Mouse (Mus musculus) MEL (cell line): Measurements from ENCODE around the gene Tmc4. TPM values are rescaled to one million over a fixed set of nuclear protein-coding genes. Genes with fewer than 3 reads are reported as not detected.

Experiments
- DNase-seq: peaks from one replicate; pipeline ENCODE4 v3.0.0; 2011; ENCODE audit warnings: low read depth, low spot score
- H3K27ac ChIP-seq: 2 replicates; pipeline ENCODE4 v1.5.1; 2012; ENCODE audit warnings: low read depth, mild to moderate bottlenecking, control low read depth, low read length, moderate library complexity; ENCODE audit not compliant: control insufficient read depth
- H3K27me3 ChIP-seq, 2 experiments: fragments of 150-350 bp in 1 of 2; sonication (generic) in 1 of 2; 2 replicates each; pipeline ENCODE4 v1.6.1; 2012; ENCODE audit warnings: low read length in 2 of 2, mild to moderate bottlenecking in 2 of 2, improper control_type of control experiment in 1 of 2, moderate library complexity in 1 of 2; ENCODE audit not compliant: insufficient read depth in 2 of 2, control insufficient read depth in 1 of 2
- H3K36me3 ChIP-seq, 2 experiments: 2 replicates each; pipeline ENCODE4 v1.6.1; 2012 to 2014; ENCODE audit warnings: low read length in 2 of 2, improper control_type of control experiment in 1 of 2, inconsistent platforms in 1 of 2, mild to moderate bottlenecking in 1 of 2; ENCODE audit not compliant: insufficient read depth in 2 of 2, control insufficient read depth in 1 of 2
- H3K4me1 ChIP-seq, 2 experiments: fragments of 150-350 bp in 1 of 2; sonication (generic) in 1 of 2; 2 replicates each; pipeline ENCODE4 v1.6.1; 2012; ENCODE audit warnings: low read length in 2 of 2, improper control_type of control experiment in 1 of 2, mild to moderate bottlenecking in 1 of 2; ENCODE audit not compliant: insufficient read depth in 2 of 2, control insufficient read depth in 1 of 2
- H3K4me3 ChIP-seq, 2 experiments: fragments of 150-350 bp in 1 of 2; sonication (generic) in 1 of 2; 2 replicates each; pipeline ENCODE4 v1.5.1; 2012; ENCODE audit warnings: low read depth in 2 of 2, low read length in 2 of 2, mild to moderate bottlenecking in 2 of 2, moderate library complexity in 2 of 2, control low read depth in 1 of 2, improper control_type of control experiment in 1 of 2; ENCODE audit not compliant: control insufficient read depth in 1 of 2, insufficient read depth in 1 of 2
- H3K79me2 ChIP-seq: 2 replicates; pipeline ENCODE4 v1.6.1; 2012; ENCODE audit warnings: mild to moderate bottlenecking, low read length, moderate library complexity; ENCODE audit not compliant: control insufficient read depth, poor library complexity, insufficient read depth
- H3K9ac ChIP-seq: 2 replicates; pipeline ENCODE4 v1.6.1; 2012; ENCODE audit warnings: low read depth, mild to moderate bottlenecking, control low read depth, low read length, moderate library complexity; ENCODE audit not compliant: control insufficient read depth, poor library complexity, severe bottlenecking
- H3K9me3 ChIP-seq: fragments of 150-350 bp; sonication (generic); replicated peaks from 2 replicates; pipeline ENCODE4 v1.6.1; 2012; ENCODE audit warnings: mild to moderate bottlenecking, low read length, improper control_type of control experiment, moderate library complexity; ENCODE audit not compliant: insufficient read depth
- BHLHE40 ChIP-seq: IDR thresholded peaks from 2 replicates; pipeline ENCODE4 v1.6.1; 2012; ENCODE audit warnings: low read depth, mild to moderate bottlenecking, inconsistent platforms, low read length, improper control_type of control experiment, borderline replicate concordance
- CHD1 ChIP-seq: IDR thresholded peaks from 2 replicates; pipeline ENCODE4 v1.6.1; 2012; ENCODE audit warnings: low read depth, mild to moderate bottlenecking, inconsistent platforms, low read length, improper control_type of control experiment
- CHD2 ChIP-seq: IDR thresholded peaks from 2 replicates; pipeline ENCODE4 v1.6.1; 2011; ENCODE audit warnings: low read length, improper control_type of control experiment
- CTCF ChIP-seq, 3 experiments: IDR thresholded peaks in 2 of 3; conservative IDR thresholded peaks in 1 of 3; 2 replicates each; pipeline ENCODE4 v1.5.1; 2011 to 2012; ENCODE audit warnings: low read length in 3 of 3, low read depth in 2 of 3, mild to moderate bottlenecking in 2 of 3, improper control_type of control experiment in 1 of 3, inconsistent platforms in 1 of 3, mixed read lengths in 1 of 3, moderate library complexity in 1 of 3; ENCODE audit not compliant: control insufficient read depth in 1 of 3, insufficient read depth in 1 of 3, poor library complexity in 1 of 3, severe bottlenecking in 1 of 3
- E2F4 ChIP-seq: IDR thresholded peaks from 2 replicates; pipeline ENCODE4 v1.6.1; 2011; ENCODE audit warnings: low read depth, low read length, improper control_type of control experiment, borderline replicate concordance
- EP300 ChIP-seq, 2 experiments: IDR thresholded peaks; 2 replicates each; pipeline ENCODE4 v1.6.1; 2011; ENCODE audit warnings: improper control_type of control experiment in 2 of 2, low read length in 2 of 2, low read depth in 1 of 2, mild to moderate bottlenecking in 1 of 2
- ETS1 ChIP-seq: IDR thresholded peaks from 2 replicates; pipeline ENCODE4 v1.6.1; 2012; ENCODE audit warnings: low read depth, mild to moderate bottlenecking, inconsistent platforms, low read length, improper control_type of control experiment, moderate library complexity
- GATA1 ChIP-seq: IDR thresholded peaks from 2 replicates; pipeline ENCODE4 v1.6.1; 2011; ENCODE audit warnings: low read depth, low read length, improper control_type of control experiment
- JUND ChIP-seq: IDR thresholded peaks from 2 replicates; pipeline ENCODE4 v1.6.1; 2011; ENCODE audit warnings: low read depth, mild to moderate bottlenecking, improper control_type of control experiment, low read length
- KAT2A ChIP-seq: conservative IDR thresholded peaks from 2 replicates; pipeline ENCODE4 v1.6.1; 2012; ENCODE audit warnings: low read depth, low read length, improper control_type of control experiment, inconsistent platforms
- MAFK ChIP-seq: IDR thresholded peaks from 2 replicates; pipeline ENCODE4 v1.6.1; 2011; ENCODE audit warnings: low read depth, mild to moderate bottlenecking, low read length, improper control_type of control experiment, borderline replicate concordance
- MAX ChIP-seq: IDR thresholded peaks from 2 replicates; pipeline ENCODE4 v1.6.1; 2011; ENCODE audit warnings: low read length, improper control_type of control experiment
- MAZ ChIP-seq: IDR thresholded peaks from 2 replicates; pipeline ENCODE4 v1.6.1; 2012; ENCODE audit warnings: low read depth, mild to moderate bottlenecking, inconsistent platforms, low read length, improper control_type of control experiment
- MEF2A ChIP-seq: IDR thresholded peaks from 2 replicates; pipeline ENCODE4 v1.6.1; 2014; ENCODE audit warnings: low read depth, mild to moderate bottlenecking, inconsistent platforms, low read length, improper control_type of control experiment; ENCODE audit not compliant: poor library complexity, insufficient replicate concordance, severe bottlenecking; ENCODE audit errors: extremely low read depth
- MXI1 ChIP-seq: IDR thresholded peaks from 2 replicates; pipeline ENCODE4 v1.6.1; 2011; ENCODE audit warnings: mild to moderate bottlenecking, low read depth, low read length, improper control_type of control experiment
- NELFE ChIP-seq: IDR thresholded peaks from 2 replicates; pipeline ENCODE4 v1.6.1; 2011; ENCODE audit warnings: low read depth, low read length, improper control_type of control experiment
- NRF1 ChIP-seq: IDR thresholded peaks from 2 replicates; pipeline ENCODE4 v1.6.1; 2014; ENCODE audit warnings: low read depth, mild to moderate bottlenecking, inconsistent platforms, low read length, improper control_type of control experiment, moderate library complexity; ENCODE audit not compliant: poor library complexity, insufficient read depth, severe bottlenecking
- POLR2A ChIP-seq, 2 experiments: IDR thresholded peaks; 2 replicates each; pipeline ENCODE4 v1.6.1; 2011 to 2012; ENCODE audit warnings: low read length in 2 of 2, mild to moderate bottlenecking in 2 of 2, control low read depth in 1 of 2, improper control_type of control experiment in 1 of 2, low read depth in 1 of 2, moderate library complexity in 1 of 2; ENCODE audit not compliant: control insufficient read depth in 1 of 2, insufficient read depth in 1 of 2, poor library complexity in 1 of 2
- POLR2AphosphoS2 ChIP-seq: IDR thresholded peaks from 2 replicates; pipeline ENCODE4 v1.6.1; 2011; ENCODE audit warnings: low read length, improper control_type of control experiment
- RCOR1 ChIP-seq: IDR thresholded peaks from 2 replicates; pipeline ENCODE4 v1.6.1; 2012; ENCODE audit warnings: low read depth, mild to moderate bottlenecking, inconsistent platforms, low read length, improper control_type of control experiment
- SIN3A ChIP-seq: IDR thresholded peaks from 2 replicates; pipeline ENCODE4 v1.6.1; 2012; ENCODE audit warnings: low read length, improper control_type of control experiment, inconsistent platforms
- SMC3 ChIP-seq: IDR thresholded peaks from 2 replicates; pipeline ENCODE4 v1.6.1; 2011; ENCODE audit warnings: low read depth, low read length, improper control_type of control experiment
- TAL1 ChIP-seq: IDR thresholded peaks from 2 replicates; pipeline ENCODE4 v1.6.1; 2012; ENCODE audit warnings: mild to moderate bottlenecking, inconsistent platforms, low read length, moderate library complexity, mixed read lengths
- TCF12 ChIP-seq: IDR thresholded peaks from 2 replicates; pipeline ENCODE4 v1.6.1; 2014; ENCODE audit warnings: low read depth, mild to moderate bottlenecking, inconsistent platforms, low read length, improper control_type of control experiment, moderate library complexity
- UBTF ChIP-seq: IDR thresholded peaks from 2 replicates; pipeline ENCODE4 v1.6.1; 2012; ENCODE audit warnings: low read depth, mild to moderate bottlenecking, inconsistent platforms, low read length, improper control_type of control experiment, moderate library complexity, borderline replicate concordance; ENCODE audit not compliant: insufficient read depth
- USF1 ChIP-seq: IDR thresholded peaks from 2 replicates; pipeline ENCODE4 v1.6.1; 2014; ENCODE audit warnings: low read depth, mild to moderate bottlenecking, inconsistent platforms, low read length, improper control_type of control experiment, moderate library complexity
- USF2 ChIP-seq, 2 experiments: IDR thresholded peaks; 2 replicates each; pipeline ENCODE4 v1.6.1; 2011 to 2012; ENCODE audit warnings: improper control_type of control experiment in 2 of 2, low read length in 2 of 2, borderline replicate concordance in 1 of 2, inconsistent platforms in 1 of 2, low read depth in 1 of 2, mild to moderate bottlenecking in 1 of 2; ENCODE audit not compliant: insufficient read depth in 1 of 2
- polyA plus RNA-seq, 2 experiments: library from polyadenylated mRNA; stranded (reverse) in 1 of 2; unstranded in 1 of 2; fragments of >175 nt in 1 of 2; fragments of >200 nt in 1 of 2; gene quantifications; 2 replicates each; pipeline versions ENCODE4 v1.2.1 to v1.2.4; 2012; ENCODE audit warnings: low replicate concordance in 2 of 2, low read depth in 1 of 2; ENCODE audit not compliant: insufficient read length in 2 of 2, insufficient read depth in 1 of 2, missing spikeins in 1 of 2
- total RNA-seq: library from RNA; depleted of rRNA; stranded (reverse); fragments of 300-350 nt; gene quantifications from 2 replicates; pipeline ENCODE4 v1.2.3, GENCODE M21; 2012

The Tmc4 gene
- total and polyA plus RNA-seq, 3 experiments = 2.7 to 16.8 TPM; not detected in 1

GRCm38 (mm10) chr7:3643412-3643811, 33.9 kb downstream of the Tmc4 start (continued):
- TF ChIP-seq USF2 (IDR thresholded peaks at IDR 0.05; ENCODE audit: borderline replicate concordance in 1 of 2, insufficient read depth in 1 of 2, low read depth in 1 of 2, low read length in 2 of 2) (no peak), EP300 (IDR thresholded peaks at IDR 0.05; ENCODE audit: low read depth in 1 of 2, low read length in 2 of 2) (peak; percentile 48 to 62; a peak in 2 of 4 replicates), POLR2AphosphoS2 (no peak; the same call in 1 of the 2 replicates), MXI1 (no peak), ETS1 (peak; percentile 51), E2F4 (no peak), BHLHE40 (no peak), SIN3A (peak; percentile 63), MAX (no peak), USF1 (no peak), TAL1 (no peak)

GRCm38 (mm10) chr7:3630478-3630815, 46.9 kb downstream of the Tmc4 start:
- Histone ChIP-seq H3K36me3 (peaks cover 0 to 6% of the 10 kb centered on the region in 2 experiments; a peak in 3 of 4 replicates), H3K9me3 (no peaks in the 10 kb centered on the region), H3K27me3 (no peaks in the 10 kb centered on the region), H3K4me1 (peaks cover 0 to 9% of the 10 kb centered on the region in 2 experiments; a peak in 2 of 4 replicates), H3K79me2 (peaks cover 31% of the 10 kb centered on the region), H3K4me3 (peak overlapping the region; percentile 65 to 98), H3K27ac (peak overlapping the region; percentile 60; the same call in 1 of the 2 replicates), H3K9ac (peak overlapping the region; percentile 86)
- no peak for TF ChIP-seq UBTF
- peak; percentile 59 for DNase-seq

DNA sequence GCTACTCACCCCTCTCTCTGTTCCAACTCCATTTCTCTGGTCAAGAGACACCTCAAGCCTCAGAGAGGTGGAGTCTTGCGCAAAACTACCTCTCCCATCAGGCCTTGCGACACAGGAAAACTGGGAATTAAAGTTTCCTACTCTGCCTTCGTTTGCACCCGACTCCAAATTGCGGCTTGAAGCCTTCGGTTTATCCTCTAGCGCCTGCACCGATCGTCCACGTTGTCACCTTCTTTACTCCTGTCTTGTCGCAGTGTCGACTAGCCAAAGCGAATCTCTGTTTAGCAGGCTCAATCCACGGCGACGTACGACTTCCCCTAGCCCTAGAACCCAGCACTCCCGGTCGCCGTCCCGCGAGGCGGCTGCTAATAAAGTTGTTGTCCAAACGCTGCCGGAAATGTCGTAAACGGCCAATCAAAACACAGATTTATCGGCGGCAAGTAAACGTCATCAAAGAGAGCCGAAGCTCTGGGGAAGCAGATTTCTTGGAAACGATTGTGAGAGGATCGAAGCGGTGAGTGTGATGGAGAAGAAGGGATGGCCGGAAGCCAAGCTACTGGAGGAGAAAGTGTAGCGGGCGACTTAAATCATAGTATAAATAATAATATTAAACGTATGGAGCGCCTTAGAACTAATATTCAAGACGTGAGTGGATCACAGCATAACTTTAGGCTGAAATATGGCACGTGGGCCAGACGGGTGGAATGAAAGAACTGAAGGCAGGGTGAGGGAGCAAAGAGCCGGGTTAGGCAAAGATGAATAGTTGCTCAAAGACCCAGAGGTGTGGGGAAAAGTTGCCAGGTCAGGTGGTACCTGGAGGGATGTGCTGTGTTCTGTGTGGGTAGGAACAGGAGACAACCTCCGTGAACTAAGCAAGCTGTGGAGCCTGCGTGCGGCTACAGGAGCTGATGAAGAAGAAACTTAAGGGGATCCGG, 47.5 kb downstream of the Tmc4 start, which contains the start of the genes Tfpt and Prpf31:
Gene Tfpt, minus strand, starts transcription at position 387 of the 935 bp plus-strand sequence.
Gene Prpf31, plus strand, starts transcription at position 443 of the 935 bp plus-strand sequence.
- peaks cover 31% of the 10 kb centered on the region for H3K79me2 ChIP-seq
- H3K27me3 ChIP-seq = no peaks in the 10 kb centered on the region
- H3K9ac ChIP-seq = peak within 1 kb of the TSS; percentile 93
- peak within 1 kb of the TSS; percentile 67 to 98 for H3K4me3 ChIP-seq
- H3K36me3 ChIP-seq = peaks cover 0 to 6% of the 10 kb centered on the region in 2 experiments; a peak in 2 of 4 replicates
- H3K9me3 ChIP-seq = no peaks in the 10 kb centered on the region
- peaks cover 0 to 9% of the 10 kb centered on the region in 2 experiments; a peak in 2 of 4 replicates for H3K4me1 ChIP-seq
- H3K27ac ChIP-seq = peak within 1 kb of the TSS; percentile 95
- peak; percentile 98 for DNase-seq
- TF ChIP-seq TCF12 = peak; percentile 54; the same call in 1 of the 2 replicates
- TF ChIP-seq MAFK = no peak
- TF ChIP-seq MEF2A = no peak
- TF ChIP-seq KAT2A = peak; percentile 95
- no peak for TF ChIP-seq USF1
- TF ChIP-seq CTCF (IDR thresholded peaks at IDR 0.05 in 2 of 3, conservative IDR thresholded peaks at IDR 0.05 in 1 of 3; ENCODE audit: control insufficient read depth in 1 of 3, insufficient read depth in 1 of 3, low read depth in 2 of 3, low read length in 3 of 3, poor library complexity in 1 of 3, severe bottlenecking in 1 of 3) = no peak
- peak; percentile 78 for TF ChIP-seq NELFE
- TF ChIP-seq NRF1 = no peak
- TF ChIP-seq CHD2 = no peak
- TF ChIP-seq RCOR1 = peak; percentile 46; the same call in 1 of the 2 replicates
- no peak for TF ChIP-seq JUND
- no peak for TF ChIP-seq USF2 (IDR thresholded peaks at IDR 0.05; ENCODE audit: borderline replicate concordance in 1 of 2, insufficient read depth in 1 of 2, low read depth in 1 of 2, low read length in 2 of 2)
- TF ChIP-seq MAZ = no peak
- TF ChIP-seq GATA1 = peak; percentile 70
- TF ChIP-seq POLR2A (IDR thresholded peaks at IDR 0.05; ENCODE audit: control insufficient read depth in 1 of 2, insufficient read depth in 1 of 2, low read depth in 1 of 2, low read length in 2 of 2, poor library complexity in 1 of 2) = peak; percentile 57 to 87; a peak in 3 of 4 replicates
- TF ChIP-seq POLR2AphosphoS2 = peak; percentile 86
- no peak for TF ChIP-seq CHD1
- no peak for TF ChIP-seq SMC3
